Mouse (Mus musculus): ENCODE measurements at regions not wholly inside any gene's neighbourhood (a gene's known extent, or its start where the extent isn't known, plus 50 kb on each side); places are given as distances from the start of the nearest gene placed in this dataset.

- no peak for ATAC-seq (replicated peaks; ENCODE audit: low FRiP score, low TSS enrichment, poor library complexity, severe bottlenecking)
These were observed 153.7 kb downstream of the Cog6 start for GRCm38 (mm10) chr3:52863146-52863849.

GRCm38 (mm10) chr3:52862026-52862425 is 155.0 kb downstream of the Cog6 start:
- no peak for ATAC-seq (replicated peaks; ENCODE audit: low FRiP score, low TSS enrichment, poor library complexity, severe bottlenecking)

DNA sequence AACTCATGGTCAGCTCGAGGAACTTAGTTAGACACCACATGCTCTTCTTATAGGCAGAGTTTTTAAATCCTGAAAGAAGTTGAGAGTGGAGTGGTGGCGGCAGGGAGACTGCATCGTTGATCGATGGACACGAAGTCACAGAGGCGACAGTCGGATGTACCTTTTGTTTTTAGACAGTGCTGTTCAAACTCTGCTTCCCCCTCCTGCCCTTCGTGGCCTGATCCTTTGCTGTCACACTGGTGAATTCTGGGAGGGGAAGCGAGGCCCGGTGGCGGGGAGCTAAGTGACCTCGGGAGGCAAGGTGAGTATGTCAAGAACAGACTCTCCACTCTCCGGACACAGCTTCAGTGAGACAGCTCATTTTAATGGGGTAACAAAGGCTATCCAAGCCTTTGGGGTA is 155.5 kb downstream of the Cog6 start:
- no peak for ATAC-seq (replicated peaks; ENCODE audit: low FRiP score, low TSS enrichment, poor library complexity, severe bottlenecking)

DNA sequence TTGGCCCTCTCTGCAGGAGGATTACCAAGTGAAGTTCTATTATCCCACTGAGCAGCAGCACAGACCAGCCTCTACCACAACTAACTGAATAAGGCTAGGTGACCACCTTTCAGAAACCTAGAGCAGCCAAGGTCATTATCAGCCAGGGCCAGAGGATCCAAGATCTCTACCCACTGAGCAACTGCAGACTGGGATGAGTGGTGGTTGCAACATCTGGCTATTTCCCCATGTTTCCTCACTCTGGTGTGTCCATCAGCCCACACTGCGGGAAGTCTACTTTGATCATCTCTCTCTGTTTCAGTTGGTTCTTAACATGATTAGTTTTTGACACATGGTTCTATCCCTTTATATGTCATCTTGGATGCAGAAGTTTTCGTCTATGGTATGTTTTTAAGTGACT is 157.2 kb downstream of the Cog6 start:
- no peak for ATAC-seq (replicated peaks; ENCODE audit: low FRiP score, low TSS enrichment, poor library complexity, severe bottlenecking)

- no peak for ATAC-seq (replicated peaks; ENCODE audit: low FRiP score, low TSS enrichment, poor library complexity, severe bottlenecking)
These were observed 157.7 kb downstream of the Cog6 start for GRCm38 (mm10) chr3:52859266-52859825.

DNA sequence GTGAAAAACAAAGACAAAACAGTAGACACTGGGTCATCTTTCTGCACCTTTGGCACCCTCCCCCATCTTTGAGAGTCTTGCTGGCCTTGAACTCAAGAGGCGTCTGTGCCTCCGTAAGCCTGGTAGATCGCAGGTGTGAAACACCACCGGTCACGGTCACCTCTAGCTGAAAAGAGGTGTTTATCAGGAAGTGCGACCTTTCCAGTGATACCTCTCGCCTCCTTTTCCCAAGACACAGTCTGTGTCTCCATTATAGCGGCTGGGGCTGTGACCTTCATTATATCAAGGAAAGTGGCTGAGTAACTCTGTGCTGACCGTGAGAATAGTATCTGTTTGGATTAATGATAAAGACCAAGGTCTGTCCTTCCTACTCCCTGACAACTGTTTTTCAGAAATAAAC is 158.8 kb downstream of the Cog6 start:
- no peak for ATAC-seq (replicated peaks; ENCODE audit: low FRiP score, low TSS enrichment, poor library complexity, severe bottlenecking)

DNA sequence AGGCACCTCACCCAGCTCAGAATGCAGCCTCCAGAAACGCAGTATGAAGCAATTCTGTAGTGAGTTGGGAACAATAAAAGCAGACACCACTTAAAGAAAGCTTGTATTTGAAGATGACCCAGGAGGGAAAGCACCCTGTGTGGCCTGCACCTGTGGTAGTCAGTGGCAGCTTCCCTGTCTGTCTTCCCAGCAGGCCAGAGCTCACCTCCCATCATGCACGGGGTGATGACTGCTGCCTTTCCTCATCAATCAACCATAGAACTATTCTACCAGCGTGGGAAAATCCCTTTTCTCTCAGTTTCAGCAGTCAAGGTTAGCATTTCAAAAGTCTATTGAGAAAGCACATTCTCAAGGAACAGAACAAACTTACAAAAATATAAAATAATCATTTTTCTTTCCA is 160.0 kb downstream of the Cog6 start:
- ATAC-seq (replicated peaks; ENCODE audit: low FRiP score, low TSS enrichment, poor library complexity, severe bottlenecking): no peak

- no peak for ATAC-seq (replicated peaks; ENCODE audit: low FRiP score, low TSS enrichment, poor library complexity, severe bottlenecking)
These were observed 162.5 kb downstream of the Cog6 start for GRCm38 (mm10) chr3:52854560-52854959.

GRCm38 (mm10) chr3:52853126-52853525 is 163.9 kb downstream of the Cog6 start:
- ATAC-seq (replicated peaks; ENCODE audit: low FRiP score, low TSS enrichment, poor library complexity, severe bottlenecking): no peak

- peak; percentile 15; the same call in 1 of the 2 replicates for ATAC-seq (replicated peaks; ENCODE audit: low FRiP score, low TSS enrichment, poor library complexity, severe bottlenecking)
These were observed 171.9 kb downstream of the Cog6 start for GRCm38 (mm10) chr3:52845166-52845565.

DNA sequence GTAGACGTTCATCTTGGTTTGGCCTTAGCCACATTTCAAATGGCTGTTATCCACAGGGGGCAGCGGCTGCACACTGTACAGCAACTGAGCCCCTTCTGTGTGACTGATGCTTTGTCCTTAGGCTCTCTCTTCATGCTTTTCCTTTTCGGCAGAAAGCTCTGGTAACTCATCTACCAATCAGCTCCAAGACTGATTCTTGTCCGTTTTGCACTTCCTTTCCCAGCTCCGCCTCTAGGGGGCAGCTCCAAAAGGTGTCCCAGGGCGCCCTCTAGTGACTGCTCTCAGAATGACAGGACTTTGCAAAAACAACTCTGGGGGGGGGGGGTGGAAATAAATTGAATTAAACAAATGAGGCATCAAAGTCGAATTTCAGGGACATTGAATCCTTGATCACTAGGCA is 173.0 kb downstream of the Cog6 start:
- peak; percentile 92 for ATAC-seq (replicated peaks; ENCODE audit: low FRiP score, low TSS enrichment, poor library complexity, severe bottlenecking)

GRCm38 (mm10) chr3:52842866-52843425 is 174.1 kb downstream of the Cog6 start:
- ATAC-seq (replicated peaks; ENCODE audit: low FRiP score, low TSS enrichment, poor library complexity, severe bottlenecking): no peak

GRCm38 (mm10) chr3:52840160-52840953 is 176.7 kb downstream of the Cog6 start:
- ATAC-seq (replicated peaks; ENCODE audit: low FRiP score, low TSS enrichment, poor library complexity, severe bottlenecking): no peak

DNA sequence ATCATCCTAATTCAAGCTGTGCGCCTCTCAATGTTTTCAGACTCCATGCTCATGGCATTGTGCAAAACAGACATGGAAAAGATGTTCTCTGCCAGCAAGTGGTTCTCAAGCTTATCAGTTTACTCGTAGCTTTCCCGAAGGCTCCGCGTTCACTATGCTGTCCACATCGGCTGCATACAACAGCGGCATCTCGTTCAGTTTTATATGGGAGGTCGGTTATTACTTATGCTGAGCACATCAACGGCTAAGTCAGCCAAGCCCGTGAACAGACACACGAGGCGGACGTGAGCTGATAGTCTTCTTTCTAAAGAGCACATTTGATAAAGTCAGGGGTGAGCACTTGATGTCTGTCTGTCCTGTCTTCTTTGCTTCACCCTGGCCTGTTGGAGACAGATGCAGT is 179.0 kb downstream of the Cog6 start:
- ATAC-seq (replicated peaks; ENCODE audit: low FRiP score, low TSS enrichment, poor library complexity, severe bottlenecking): no peak

- no peak for ATAC-seq (replicated peaks; ENCODE audit: low FRiP score, low TSS enrichment, poor library complexity, severe bottlenecking)
These were observed 179.5 kb downstream of the Cog6 start for GRCm38 (mm10) chr3:52837527-52837926.

GRCm38 (mm10) chr3:52836780-52837179 is 180.3 kb downstream of the Cog6 start:
- ATAC-seq (replicated peaks; ENCODE audit: low FRiP score, low TSS enrichment, poor library complexity, severe bottlenecking): no peak

DNA sequence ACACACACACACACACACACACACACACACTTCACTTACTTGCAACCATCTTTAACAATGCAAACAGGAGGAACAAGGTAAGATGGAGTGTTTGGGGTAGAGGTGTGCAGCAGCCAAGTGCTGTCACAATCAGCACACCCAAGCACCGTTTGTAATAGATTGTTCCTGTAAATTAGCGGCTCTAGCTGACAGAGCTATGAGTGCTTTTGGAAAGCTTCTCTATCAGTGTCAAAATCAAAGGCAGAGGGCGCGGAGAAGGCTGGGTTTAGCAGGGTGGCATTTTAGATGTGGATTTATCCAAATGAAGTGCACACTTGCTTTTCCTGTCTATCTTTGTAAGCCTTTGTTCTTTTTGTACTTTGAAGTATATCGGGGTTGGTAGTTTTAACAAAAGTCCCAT is 184.6 kb downstream of the Cog6 start:
- no peak for ATAC-seq (replicated peaks; ENCODE audit: low FRiP score, low TSS enrichment, poor library complexity, severe bottlenecking)

- no peak for ATAC-seq (replicated peaks; ENCODE audit: low FRiP score, low TSS enrichment, poor library complexity, severe bottlenecking)
These were observed 185.1 kb downstream of the Cog6 start for GRCm38 (mm10) chr3:52831986-52832385.

GRCm38 (mm10) chr3:52830101-52830500 is 186.9 kb downstream of the Cog6 start:
- no peak for ATAC-seq (replicated peaks; ENCODE audit: low FRiP score, low TSS enrichment, poor library complexity, severe bottlenecking)

DNA sequence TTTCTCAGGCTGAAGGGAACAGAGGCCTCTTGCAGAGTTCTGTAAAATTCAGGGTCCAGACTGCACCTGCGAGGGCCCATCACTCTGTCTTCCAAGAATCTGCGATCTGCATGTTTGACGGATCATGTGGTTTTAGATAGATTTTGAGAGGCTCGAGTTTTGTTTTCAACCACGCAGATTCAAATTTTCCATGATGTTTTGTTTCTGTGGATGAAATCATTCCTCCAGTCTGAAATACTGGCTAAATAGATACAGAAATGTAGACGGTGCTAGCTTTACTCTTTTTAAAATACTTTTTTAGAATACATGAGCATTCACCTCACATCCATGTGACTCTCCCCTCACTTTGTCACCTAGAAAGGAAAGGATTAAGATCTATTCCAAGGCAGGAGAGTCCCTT is 188.0 kb downstream of the Cog6 start:
- no peak for ATAC-seq (replicated peaks; ENCODE audit: low FRiP score, low TSS enrichment, poor library complexity, severe bottlenecking)
